Mouse (Mus musculus): ENCODE data around the gene Rec114. TPM values are rescaled to one million over a fixed set of nuclear protein-coding genes. Genes with fewer than 3 reads are reported as not detected.

The Rec114 gene
- total and polyA plus RNA-seq, 2 experiments from 2014 or later = 2.0 to 6.7 TPM

GRCm38 (mm10) chr9:58669819-58670218 is 73.9 kb downstream of the Rec114 start:
- Histone ChIP-seq H3K27me3 (ENCODE audit: insufficient read depth, low read length) (no peaks in the 10 kb centered on the region), H3K4me2 (ENCODE audit: low read depth, low read length) (no peak overlapping the region), H3K36me3 (ENCODE audit: insufficient read depth, low read length) (no peaks in the 10 kb centered on the region), H3K4me3 (ENCODE audit: low read length) (no peak overlapping the region), H3K9ac (replicated peaks; ENCODE audit: low read length) (no peak overlapping the region), H3K9me3 (ENCODE audit: low read length) (no peaks in the 10 kb centered on the region), H3K27ac (no peak overlapping the region), H3K4me1 (ENCODE audit: insufficient read depth, low read length) (no peaks in the 10 kb centered on the region)
- TF ChIP-seq CTCF (IDR thresholded peaks at IDR 0.05; ENCODE audit: low read depth) = no peak
- DNase-seq (ENCODE audit: low spot score) (no peak), ATAC-seq (no peak)
- 97% methylated on average over 6 of the region's 6 CpGs for WGBS

GRCm38 (mm10) chr9:58669071-58669470 is 74.7 kb downstream of the Rec114 start:
- no peak for DNase-seq (ENCODE audit: low spot score)
- Histone ChIP-seq H3K4me1 (ENCODE audit: insufficient read depth, low read length) (no peaks in the 10 kb centered on the region), H3K27ac (no peak overlapping the region), H3K4me2 (ENCODE audit: low read depth, low read length) (no peak overlapping the region), H3K36me3 (ENCODE audit: insufficient read depth, low read length) (no peaks in the 10 kb centered on the region), H3K27me3 (ENCODE audit: insufficient read depth, low read length) (no peaks in the 10 kb centered on the region), H3K4me3 (ENCODE audit: low read length) (no peak overlapping the region), H3K9ac (replicated peaks; ENCODE audit: low read length) (no peak overlapping the region), H3K9me3 (ENCODE audit: low read length) (no peaks in the 10 kb centered on the region)
- WGBS = 52% methylated on average over 3 of the region's 3 CpGs
- ATAC-seq = no peak
- no peak for TF ChIP-seq CTCF (IDR thresholded peaks at IDR 0.05; ENCODE audit: low read depth)

GRCm38 (mm10) chr9:58668171-58668570 is 75.6 kb downstream of the Rec114 start:
- H3K27ac ChIP-seq = no peak overlapping the region
- H3K4me1 ChIP-seq (ENCODE audit: insufficient read depth, low read length) = no peaks in the 10 kb centered on the region
- no peak for ATAC-seq
- no peaks in the 10 kb centered on the region for H3K9me3 ChIP-seq (ENCODE audit: low read length)
- no peak overlapping the region for H3K9ac ChIP-seq (replicated peaks; ENCODE audit: low read length)
- H3K4me3 ChIP-seq (ENCODE audit: low read length) = no peak overlapping the region
- no peak overlapping the region for H3K4me2 ChIP-seq (ENCODE audit: low read depth, low read length)
- DNase-seq (ENCODE audit: low spot score) = no peak
- no peaks in the 10 kb centered on the region for H3K36me3 ChIP-seq (ENCODE audit: insufficient read depth, low read length)
- no peaks in the 10 kb centered on the region for H3K27me3 ChIP-seq (ENCODE audit: insufficient read depth, low read length)
- no peak for TF ChIP-seq CTCF (IDR thresholded peaks at IDR 0.05; ENCODE audit: low read depth)
- WGBS = 96% methylated on average over 3 of the region's 3 CpGs

- WGBS = 68% methylated on average over 9 of the region's 9 CpGs
Measured at GRCm38 (mm10) chr9:58667244-58667643, 76.5 kb downstream of the Rec114 start.

GRCm38 (mm10) chr9:58666191-58666590 is 77.6 kb downstream of the Rec114 start:
- TF ChIP-seq CTCF (IDR thresholded peaks at IDR 0.05; ENCODE audit: low read depth) = peak; percentile 53
- no peak overlapping the region for H3K4me2 ChIP-seq (ENCODE audit: low read depth, low read length)
- H3K9me3 ChIP-seq (ENCODE audit: low read length) = no peaks in the 10 kb centered on the region
- ATAC-seq = no peak
- DNase-seq (ENCODE audit: low spot score) = peak; percentile 33
- no peak overlapping the region for H3K4me3 ChIP-seq (ENCODE audit: low read length)
- H3K9ac ChIP-seq (replicated peaks; ENCODE audit: low read length) = no peak overlapping the region
- WGBS = 45% methylated on average over 9 of the region's 9 CpGs
- no peaks in the 10 kb centered on the region for H3K36me3 ChIP-seq (ENCODE audit: insufficient read depth, low read length)
- no peak overlapping the region for H3K27ac ChIP-seq
- no peaks in the 10 kb centered on the region for H3K27me3 ChIP-seq (ENCODE audit: insufficient read depth, low read length)
- H3K4me1 ChIP-seq (ENCODE audit: insufficient read depth, low read length) = no peaks in the 10 kb centered on the region

More at GRCm38 (mm10) chr9:58667244-58667643, 76.5 kb downstream of the Rec114 start:
- DNase-seq (ENCODE audit: low spot score) (no peak), ATAC-seq (no peak)
- Histone ChIP-seq H3K36me3 (ENCODE audit: insufficient read depth, low read length) (no peaks in the 10 kb centered on the region), H3K27ac (no peak overlapping the region), H3K4me2 (ENCODE audit: low read depth, low read length) (no peak overlapping the region), H3K27me3 (ENCODE audit: insufficient read depth, low read length) (no peaks in the 10 kb centered on the region), H3K4me1 (ENCODE audit: insufficient read depth, low read length) (no peaks in the 10 kb centered on the region), H3K9ac (replicated peaks; ENCODE audit: low read length) (no peak overlapping the region), H3K9me3 (ENCODE audit: low read length) (no peaks in the 10 kb centered on the region), H3K4me3 (ENCODE audit: low read length) (no peak overlapping the region)
- no peak for TF ChIP-seq CTCF (IDR thresholded peaks at IDR 0.05; ENCODE audit: low read depth)

- Histone ChIP-seq H3K27me3 (ENCODE audit: insufficient read depth, low read length) (no peaks in the 10 kb centered on the region), H3K4me2 (ENCODE audit: low read depth, low read length) (no peak overlapping the region), H3K9ac (replicated peaks; ENCODE audit: low read length) (no peak overlapping the region), H3K27ac (no peak overlapping the region), H3K4me3 (ENCODE audit: low read length) (no peak overlapping the region), H3K9me3 (ENCODE audit: low read length) (no peaks in the 10 kb centered on the region), H3K36me3 (ENCODE audit: insufficient read depth, low read length) (no peaks in the 10 kb centered on the region), H3K4me1 (ENCODE audit: insufficient read depth, low read length) (no peaks in the 10 kb centered on the region)
- TF ChIP-seq CTCF (IDR thresholded peaks at IDR 0.05; ENCODE audit: low read depth) = no peak
- ATAC-seq (no peak), DNase-seq (ENCODE audit: low spot score) (no peak)
- 85% methylated on average over 9 of the region's 9 CpGs for WGBS
Measured at GRCm38 (mm10) chr9:58665492-58665891, 78.3 kb downstream of the Rec114 start.

- WGBS = 85% methylated on average over 3 of the region's 3 CpGs
- H3K36me3 ChIP-seq (ENCODE audit: insufficient read depth, low read length) = no peaks in the 10 kb centered on the region
- no peaks in the 10 kb centered on the region for H3K4me1 ChIP-seq (ENCODE audit: insufficient read depth, low read length)
- no peaks in the 10 kb centered on the region for H3K9me3 ChIP-seq (ENCODE audit: low read length)
- H3K27ac ChIP-seq = no peak overlapping the region
- ATAC-seq = no peak
- no peak for TF ChIP-seq CTCF (IDR thresholded peaks at IDR 0.05; ENCODE audit: low read depth)
- H3K4me3 ChIP-seq (ENCODE audit: low read length) = no peak overlapping the region
- DNase-seq (ENCODE audit: low spot score) = no peak
- no peak overlapping the region for H3K4me2 ChIP-seq (ENCODE audit: low read depth, low read length)
- no peaks in the 10 kb centered on the region for H3K27me3 ChIP-seq (ENCODE audit: insufficient read depth, low read length)
- H3K9ac ChIP-seq (replicated peaks; ENCODE audit: low read length) = no peak overlapping the region
Measured at GRCm38 (mm10) chr9:58662791-58663190, 81.0 kb downstream of the Rec114 start.
